Mouse (Mus musculus): ENCODE measurements at regions not wholly inside any gene's neighbourhood (a gene's known extent, or its start where the extent isn't known, plus 50 kb on each side); places are given as distances from the start of the nearest gene placed in this dataset.

DNA sequence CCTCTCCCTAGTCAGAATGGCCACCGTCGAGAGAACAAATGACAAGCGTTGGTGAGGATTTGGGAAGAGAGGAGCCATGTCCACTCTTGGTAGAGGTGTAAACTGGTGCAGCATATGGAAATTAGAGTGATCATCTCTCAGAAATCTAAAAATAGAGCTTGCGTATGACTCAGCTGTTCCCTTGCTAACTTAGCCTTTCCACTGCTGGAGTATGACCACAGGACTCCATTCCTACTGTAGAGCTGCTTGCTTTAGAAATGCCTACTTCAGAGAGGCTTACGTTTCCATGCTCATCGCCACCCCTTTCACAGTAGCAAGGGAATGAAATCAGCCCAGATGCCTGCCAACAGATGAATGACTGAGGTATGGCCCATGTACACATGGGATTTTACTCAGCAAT, 277.4 kb downstream of the Gpat3 start:
- DNase-seq (ENCODE audit: low spot score), result no peak

DNA sequence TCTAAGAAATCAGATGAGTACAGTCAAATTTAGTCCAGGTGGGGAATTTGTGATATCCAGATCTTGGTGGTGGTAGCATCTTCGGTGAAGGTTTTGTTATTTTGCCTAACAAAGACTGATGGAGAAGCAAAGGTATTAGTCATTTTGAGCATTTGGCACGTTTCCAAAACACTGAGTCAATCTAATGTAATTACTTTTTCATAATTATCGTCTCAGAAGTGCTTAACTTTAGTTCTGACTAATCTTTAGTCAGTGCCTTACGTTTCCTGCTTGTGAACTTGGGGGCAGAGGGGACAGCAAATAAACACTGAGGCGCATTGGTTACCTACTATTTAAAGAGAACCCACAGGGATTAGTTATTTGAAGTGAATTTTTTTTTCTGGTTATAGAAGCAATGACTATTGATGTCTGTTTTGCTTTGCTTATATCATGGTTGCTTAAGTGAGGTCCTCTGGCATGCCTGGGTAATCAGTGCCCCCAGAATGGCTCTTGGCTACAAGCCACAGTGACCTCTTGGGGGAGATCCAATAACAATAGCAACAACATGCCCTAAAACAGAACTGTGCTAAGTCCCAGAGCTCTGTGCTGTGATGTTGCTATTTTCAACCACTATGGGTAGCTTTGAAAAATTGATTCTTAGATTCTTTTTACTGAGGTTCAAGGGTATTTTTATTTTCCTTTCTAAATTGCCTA, 275.1 kb downstream of the Gpat3 start:
- no peak for DNase-seq (ENCODE audit: low spot score)

DNA sequence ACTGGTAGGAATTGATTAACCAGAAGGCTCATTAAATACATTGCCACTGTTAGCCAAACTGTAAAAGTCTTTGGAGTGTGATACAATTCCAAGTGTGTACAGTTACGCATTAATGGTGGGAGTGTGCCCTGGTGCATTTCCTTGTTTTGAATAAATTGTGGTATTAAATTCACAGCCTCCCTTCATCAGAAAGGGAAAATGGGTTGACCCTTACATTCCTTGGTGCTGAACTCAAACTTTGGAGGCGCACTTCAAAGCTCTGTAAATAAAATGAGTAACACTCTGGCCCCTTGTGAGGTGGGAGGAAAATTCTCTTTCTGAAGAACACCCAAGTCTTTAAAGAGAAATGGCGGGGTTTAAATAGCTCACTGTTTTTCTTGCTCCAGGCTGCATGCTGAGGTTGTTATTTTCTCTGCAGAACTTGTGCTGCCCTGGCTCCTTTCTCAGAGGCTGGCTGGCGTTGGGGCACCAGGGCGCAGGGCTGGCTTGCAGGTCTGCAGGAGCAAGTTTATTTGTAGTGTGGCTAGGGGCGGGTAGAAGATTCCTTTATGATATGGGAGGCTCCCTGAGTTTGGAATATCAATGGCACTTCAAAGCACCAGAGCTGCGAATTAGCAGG, 266.7 kb downstream of the Gpat3 start:
- DNase-seq (ENCODE audit: low spot score), result no peak

DNA sequence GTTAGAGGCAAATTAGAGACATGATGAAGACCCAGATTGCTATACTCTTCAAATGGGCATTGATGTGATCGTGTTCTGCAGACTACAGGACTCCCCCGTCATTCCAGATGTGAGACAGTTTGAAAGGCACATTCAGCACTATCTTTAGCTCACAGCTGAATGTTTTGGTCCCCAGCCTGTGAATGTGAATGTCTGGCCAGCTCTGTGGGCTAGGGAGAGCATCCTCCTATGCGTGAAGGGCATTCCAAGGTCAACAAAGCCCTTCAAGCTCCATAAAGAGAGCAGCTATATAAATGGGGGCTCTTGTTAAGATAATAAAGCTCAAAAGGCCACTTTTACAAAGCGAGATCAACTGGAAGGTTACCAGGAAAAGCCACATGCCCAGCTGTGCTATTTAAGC, 266.1 kb downstream of the Gpat3 start:
- DNase-seq (ENCODE audit: low spot score), result no peak

DNA sequence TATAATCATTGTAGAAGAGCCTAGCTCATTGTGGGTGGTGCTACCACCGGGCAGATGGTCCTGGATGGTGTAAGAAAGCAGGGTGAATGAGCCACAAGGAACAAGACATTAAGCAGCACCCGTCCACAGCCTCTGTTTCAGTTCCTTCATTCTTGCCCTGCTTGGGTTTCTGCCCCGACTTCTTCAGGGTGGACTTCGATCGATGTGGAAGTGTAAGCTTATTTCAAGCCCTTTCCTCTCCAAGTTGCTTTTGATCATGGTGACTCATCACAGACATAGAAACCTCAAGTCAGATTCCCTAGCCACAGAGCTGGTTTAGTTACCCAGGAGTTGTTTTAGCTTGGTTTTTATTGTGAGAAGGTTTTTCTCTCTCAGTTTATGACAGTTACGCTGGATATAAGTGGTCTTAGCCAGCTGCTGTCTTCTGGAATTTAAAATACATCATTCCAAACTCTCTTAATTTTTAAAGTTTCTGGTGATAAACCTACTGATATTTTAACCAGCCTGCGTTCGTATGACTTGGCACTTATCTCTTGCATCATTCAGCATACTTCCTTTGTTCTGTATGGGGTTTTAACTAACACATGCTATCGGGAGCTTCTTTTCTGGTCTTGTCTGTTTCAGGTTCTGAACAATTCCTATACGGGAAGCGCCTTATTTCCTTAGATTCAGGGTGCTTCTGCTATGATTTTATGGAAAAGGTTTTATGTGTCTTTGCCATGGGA, 255.6 kb downstream of the Gpat3 start:
- DNase-seq (ENCODE audit: low spot score), result no peak

DNA sequence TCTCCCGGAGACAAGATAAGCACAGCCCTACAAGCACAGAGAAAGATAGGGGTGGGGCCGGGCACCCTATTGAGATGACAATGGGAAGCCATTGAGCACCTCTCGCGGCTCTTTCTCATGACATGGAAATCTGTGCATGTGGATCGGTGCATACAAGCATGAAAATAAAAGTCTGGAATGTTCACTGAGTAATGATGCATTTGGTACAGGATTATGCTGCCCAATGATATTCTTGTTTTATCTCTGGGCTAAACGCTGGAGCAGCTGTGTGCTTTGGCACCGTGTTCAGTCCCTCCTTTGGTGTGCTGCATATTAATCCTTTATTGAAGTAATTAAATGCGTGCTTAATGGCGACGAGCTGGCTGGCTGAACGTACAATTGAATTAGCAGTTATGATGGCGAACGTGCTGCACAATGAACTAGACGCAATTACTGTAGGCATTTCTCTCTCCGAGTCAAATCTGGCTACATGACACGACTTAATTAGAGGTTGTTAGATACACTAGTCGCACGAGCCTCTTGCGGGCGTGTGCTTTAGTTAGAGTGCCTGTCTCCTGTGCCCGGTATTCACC, 245.6 kb downstream of the Gpat3 start:
- no peak for DNase-seq (ENCODE audit: low spot score)

DNA sequence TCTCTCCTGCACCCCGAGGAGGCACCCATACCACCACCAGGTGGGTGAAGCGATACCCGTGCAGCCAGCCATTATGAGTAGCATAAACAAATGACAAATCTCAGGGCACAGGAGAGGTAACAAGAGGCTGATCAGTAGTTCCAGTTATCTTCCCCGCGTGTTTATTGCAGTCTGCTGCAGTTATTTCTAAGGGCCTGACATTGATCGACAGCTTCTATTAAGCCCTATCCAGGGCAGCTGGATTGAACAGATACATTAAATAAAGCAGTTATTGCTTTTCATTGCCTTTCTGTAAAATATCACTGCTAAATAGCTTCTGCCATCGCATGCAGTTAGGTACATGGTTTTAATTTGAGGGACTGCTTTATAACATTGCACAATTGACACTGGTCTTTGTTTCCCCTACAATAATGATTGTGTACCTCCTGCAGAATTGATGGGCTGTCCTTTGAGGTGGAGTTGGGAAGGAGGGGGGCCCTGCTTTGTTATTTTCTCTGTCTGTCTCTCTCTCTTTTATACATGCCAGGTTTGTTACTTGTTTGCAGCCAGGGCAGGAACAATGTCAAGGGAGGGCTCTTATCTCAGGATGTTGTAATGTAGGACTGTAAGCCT, 245.0 kb downstream of the Gpat3 start:
- no peak for DNase-seq (ENCODE audit: low spot score)

- DNase-seq (ENCODE audit: low spot score), result no peak
Measured at GRCm38 (mm10) chr5:101085199-101085598, 239.7 kb downstream of the Gpat3 start.

GRCm38 (mm10) chr5:101082611-101083010, 237.1 kb downstream of the Gpat3 start:
- no peak for DNase-seq (ENCODE audit: low spot score)

- DNase-seq (ENCODE audit: low spot score), result no peak
Measured at GRCm38 (mm10) chr5:101064308-101064707, 218.8 kb downstream of the Gpat3 start.

DNA sequence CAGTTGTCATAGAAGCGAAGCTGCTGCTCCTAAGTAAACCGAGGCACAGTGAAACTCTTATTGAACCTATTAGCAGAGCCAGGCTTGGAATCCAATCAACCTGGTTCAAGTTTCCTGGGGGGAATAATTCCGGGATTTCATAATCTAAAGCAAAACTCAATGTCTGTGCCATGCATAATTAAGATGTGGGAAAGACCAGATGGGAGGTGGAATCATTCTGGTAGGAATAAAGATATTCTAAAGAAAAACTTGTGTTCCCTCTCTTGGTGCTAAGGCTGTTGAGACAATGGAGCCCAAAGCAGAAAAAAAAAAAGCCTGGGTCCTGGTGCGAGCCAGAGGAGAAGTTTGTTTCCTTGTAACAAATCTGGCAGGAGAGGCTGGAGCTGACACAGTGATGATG, 217.7 kb downstream of the Gpat3 start:
- DNase-seq (ENCODE audit: low spot score), result no peak

- no peak for DNase-seq (ENCODE audit: low spot score)
Measured at GRCm38 (mm10) chr5:101051591-101051990, 206.1 kb downstream of the Gpat3 start.

DNA sequence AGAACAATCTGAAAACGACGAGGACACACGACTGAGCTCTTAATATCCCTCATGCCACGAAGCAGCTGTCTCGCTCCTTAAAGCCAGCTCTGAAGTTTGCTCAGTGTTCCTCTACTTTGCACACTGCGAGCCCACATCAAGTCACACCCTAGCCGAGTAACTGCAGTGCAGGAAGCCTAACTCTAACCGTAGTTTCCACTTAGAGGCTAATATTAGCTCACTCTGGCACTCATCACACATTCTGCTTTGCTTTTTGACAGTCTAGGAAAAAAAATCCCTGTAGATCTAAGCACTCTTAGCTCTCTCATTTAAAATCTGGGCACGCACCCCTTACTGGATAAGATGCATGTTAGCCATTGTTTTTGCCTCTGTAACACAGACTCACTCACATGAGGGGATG, 195.0 kb downstream of the Gpat3 start:
- no peak for DNase-seq (ENCODE audit: low spot score)

- no peak for DNase-seq (ENCODE audit: low spot score)
Measured at GRCm38 (mm10) chr5:101032968-101033367, 187.5 kb downstream of the Gpat3 start.

DNA sequence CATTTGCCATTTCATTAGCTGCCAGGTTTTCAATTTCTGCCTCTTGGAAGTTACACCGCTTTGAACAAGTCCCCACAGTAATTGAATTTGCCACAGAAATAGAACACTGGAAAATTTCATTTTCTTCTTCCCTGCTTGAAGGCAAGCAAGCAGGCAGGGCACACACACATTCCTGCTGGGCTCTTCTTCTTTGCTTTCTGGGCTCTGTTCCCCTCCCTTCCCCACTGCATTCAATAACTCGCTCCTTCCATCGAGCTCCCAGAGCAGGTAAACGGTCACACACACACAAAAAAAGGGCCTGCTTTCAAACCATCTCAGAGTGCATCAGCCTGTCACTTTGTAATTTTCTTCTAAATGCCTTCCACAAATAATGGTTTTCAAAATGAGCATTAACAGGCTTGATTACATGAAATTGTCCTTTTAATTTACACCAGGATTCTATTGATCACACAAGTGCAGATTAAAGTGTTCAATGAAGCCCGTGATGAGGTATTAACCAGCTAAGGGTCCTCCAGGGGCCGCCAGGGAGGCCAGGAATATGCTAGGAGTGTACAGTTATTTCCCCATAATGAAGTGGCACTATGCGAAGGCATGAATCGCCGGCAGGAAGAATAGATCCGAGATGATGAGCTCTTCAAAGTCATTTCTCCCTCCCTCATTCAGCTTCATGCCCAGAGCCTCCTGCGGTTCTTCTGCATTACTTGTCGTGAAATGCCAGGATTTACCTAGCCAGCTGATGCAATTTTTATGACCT, 186.8 kb downstream of the Gpat3 start:
- no peak for DNase-seq (ENCODE audit: low spot score)

- no peak for DNase-seq (ENCODE audit: low spot score)
Measured at GRCm38 (mm10) chr5:101024796-101025195, 179.3 kb downstream of the Gpat3 start.

DNA sequence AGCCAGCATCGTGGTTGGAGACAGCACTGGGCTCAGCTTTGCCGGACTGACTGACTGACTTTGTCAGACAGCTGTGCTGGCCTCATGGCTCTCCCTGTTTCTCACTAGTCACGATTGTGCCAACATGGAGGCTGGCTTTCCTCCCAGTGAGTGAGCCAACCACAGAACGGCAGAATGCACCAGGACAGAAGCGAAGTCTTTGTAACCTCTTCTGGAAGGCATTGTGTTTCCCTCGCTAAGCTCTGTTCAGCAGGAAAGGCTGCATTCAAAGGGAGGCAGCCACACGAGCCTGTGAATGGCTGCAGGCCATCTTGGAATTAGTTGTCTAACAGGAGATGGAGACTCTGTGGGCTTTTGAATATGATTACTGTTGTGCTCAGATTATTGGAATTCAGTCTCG, 178.3 kb downstream of the Gpat3 start:
- DNase-seq (ENCODE audit: low spot score), result no peak

DNA sequence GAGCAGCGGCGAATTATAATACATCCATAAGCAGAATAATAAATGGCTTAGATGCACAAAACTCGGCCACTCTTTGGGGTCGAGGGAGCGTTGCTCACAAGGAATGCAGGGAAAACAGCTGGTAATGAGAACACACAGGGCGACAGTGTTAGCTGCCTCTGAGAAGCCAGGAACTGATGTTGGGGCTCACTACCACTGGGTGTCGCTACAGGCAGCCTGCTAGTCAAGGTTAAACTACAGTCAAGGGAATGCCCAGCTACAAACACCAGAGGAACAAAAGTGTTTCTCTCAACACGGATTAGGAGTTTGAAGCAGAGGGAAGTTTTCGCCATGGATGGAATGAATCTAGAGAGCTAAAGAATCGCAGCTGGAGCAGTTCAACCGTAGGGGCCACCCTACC, 175.3 kb downstream of the Gpat3 start:
- DNase-seq (ENCODE audit: low spot score), result peak; percentile 60

DNA sequence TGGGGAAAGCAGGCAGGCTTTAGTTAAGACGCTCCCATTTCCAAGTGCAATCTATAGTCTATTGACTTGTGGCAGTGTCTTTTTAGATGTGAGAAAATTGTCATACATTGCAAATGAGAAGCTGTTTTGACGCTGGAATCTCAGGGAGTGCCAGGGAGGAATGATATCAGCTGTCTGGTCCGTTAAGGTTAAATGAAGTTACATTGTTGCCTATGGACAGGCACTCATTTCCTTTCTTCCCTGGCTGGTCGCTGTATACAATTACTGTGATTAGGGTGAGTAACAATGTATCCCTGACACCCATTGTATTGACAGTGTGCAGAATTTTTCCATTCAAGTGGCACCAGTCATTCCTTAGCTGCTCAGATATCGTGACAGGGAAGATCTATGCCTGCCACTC, 168.3 kb downstream of the Gpat3 start:
- no peak for DNase-seq (ENCODE audit: low spot score)

DNA sequence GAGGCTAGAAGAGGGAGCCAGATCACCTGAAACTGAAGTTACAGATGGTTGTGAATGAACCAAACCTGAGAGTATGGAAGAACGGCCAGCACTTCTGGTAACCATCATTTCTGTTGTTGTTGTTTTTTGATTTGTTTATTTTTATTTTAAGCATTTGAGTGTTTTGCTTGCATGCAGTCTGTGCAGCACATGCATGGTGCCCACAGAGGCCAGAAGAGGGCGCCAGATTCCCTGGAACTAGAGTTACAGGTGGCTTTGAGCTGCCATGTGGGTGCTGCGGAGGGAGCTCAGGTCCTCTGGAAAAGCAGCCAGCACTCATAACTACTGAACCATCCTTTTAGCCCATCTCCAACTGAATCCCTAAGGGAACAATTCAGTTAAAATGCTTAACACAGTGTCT, 159.7 kb downstream of the Gpat3 start:
- DNase-seq (ENCODE audit: low spot score), result no peak

DNA sequence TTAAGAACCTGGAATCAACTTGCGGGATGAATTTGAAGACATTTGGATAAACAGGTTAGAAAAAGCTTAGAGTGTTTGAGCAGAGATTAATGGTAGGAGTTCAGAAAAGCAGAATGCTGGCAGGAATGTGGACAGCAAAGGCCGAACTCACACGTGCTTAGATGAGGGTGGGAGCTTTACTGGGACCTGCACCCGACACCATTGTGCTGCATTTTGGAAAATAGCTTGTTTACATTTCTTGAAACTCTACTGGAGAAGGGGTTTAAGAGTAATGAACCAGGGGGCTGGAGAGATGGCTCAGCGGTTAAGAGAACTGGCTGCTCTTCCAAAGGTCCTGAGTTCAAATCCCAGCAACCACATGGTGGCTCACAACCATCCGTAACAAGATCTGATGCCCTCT, 154.9 kb downstream of the Gpat3 start:
- DNase-seq (ENCODE audit: low spot score), result no peak

DNA sequence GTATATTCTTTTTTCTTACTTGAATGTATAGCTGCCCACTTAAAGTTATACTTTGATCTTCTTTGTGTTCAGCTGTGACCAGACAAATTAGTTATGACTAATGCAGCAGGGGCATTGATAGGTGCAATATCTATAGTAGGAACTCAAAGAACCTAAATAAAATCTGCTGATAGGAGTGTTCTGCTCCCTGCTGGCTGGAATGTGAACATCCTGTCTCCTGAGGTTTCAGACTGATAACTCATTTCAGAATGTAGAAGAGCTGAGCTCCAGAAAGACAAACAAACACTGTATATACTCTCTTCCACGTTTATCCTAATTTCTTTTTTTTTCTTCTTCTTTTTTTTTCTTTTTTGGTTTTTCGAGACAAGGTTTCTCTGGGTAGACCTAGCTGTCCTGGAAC, 146.9 kb downstream of the Gpat3 start:
- DNase-seq (ENCODE audit: low spot score), result no peak
